Mouse (Mus musculus): Measurements from ENCODE around the gene Il18r1. TPM values are rescaled to one million over a fixed set of nuclear protein-coding genes. Genes with fewer than 3 reads are reported as not detected.

The Il18r1 gene
- polyA plus RNA-seq, 1 experiment from 2014 or later: not detected

- no peaks in the 10 kb centered on the region for H3K27me3 ChIP-seq
- no peak overlapping the region for H3K4me3 ChIP-seq
- no peak overlapping the region for H3K4me2 ChIP-seq
- no peak for ATAC-seq (ENCODE audit: insufficient number of reproducible peaks, insufficient read depth, low FRiP score, low TSS enrichment, low read depth)
- no peak overlapping the region for H3K27ac ChIP-seq
- no peaks in the 10 kb centered on the region for H3K9me3 ChIP-seq
- 80% methylated on average over 4 of the region's 4 CpGs for WGBS
- H3K9ac ChIP-seq: no peak overlapping the region
- H3K36me3 ChIP-seq: no peaks in the 10 kb centered on the region
- H3K4me1 ChIP-seq: no peaks in the 10 kb centered on the region
Observed at GRCm38 (mm10) chr1:40501126-40501525, 35.8 kb downstream of the Il18r1 start.

GRCm38 (mm10) chr1:40501546-40502398 lies 36.4 kb downstream of the Il18r1 start:
- no peaks in the 10 kb centered on the region for H3K4me1 ChIP-seq
- H3K27ac ChIP-seq: no peak overlapping the region
- H3K36me3 ChIP-seq: no peaks in the 10 kb centered on the region
- H3K9me3 ChIP-seq: no peaks in the 10 kb centered on the region
- no peak overlapping the region for H3K9ac ChIP-seq
- no peak overlapping the region for H3K4me2 ChIP-seq
- no peaks in the 10 kb centered on the region for H3K27me3 ChIP-seq
- no peak overlapping the region for H3K4me3 ChIP-seq
- ATAC-seq (ENCODE audit: insufficient number of reproducible peaks, insufficient read depth, low FRiP score, low TSS enrichment, low read depth): no peak
- WGBS: 85% methylated on average over 11 of the region's 11 CpGs

GRCm38 (mm10) chr1:40504548-40504947 lies 39.2 kb downstream of the Il18r1 start:
- WGBS: 78% methylated on average over 5 of the region's 5 CpGs
- no peak overlapping the region for H3K4me2 ChIP-seq
- H3K4me3 ChIP-seq: no peak overlapping the region
- H3K27me3 ChIP-seq: no peaks in the 10 kb centered on the region
- H3K4me1 ChIP-seq: no peaks in the 10 kb centered on the region
- H3K36me3 ChIP-seq: no peaks in the 10 kb centered on the region
- ATAC-seq (ENCODE audit: insufficient number of reproducible peaks, insufficient read depth, low FRiP score, low TSS enrichment, low read depth): no peak
- no peak overlapping the region for H3K9ac ChIP-seq
- H3K9me3 ChIP-seq: no peaks in the 10 kb centered on the region
- H3K27ac ChIP-seq: no peak overlapping the region

GRCm38 (mm10) chr1:40514851-40515585 lies 49.7 kb downstream of the Il18r1 start, which contains the start of gene Il18rap:
Gene Il18rap (plus strand): TSS chr1:40515362.
- H3K4me3 ChIP-seq: no peak within 1 kb of the TSS
- H3K4me1 ChIP-seq: 0 out of 2 replicates have a peak, but pooled peaks cover 5% of the 10 kb centered on the region
- ATAC-seq (ENCODE audit: insufficient number of reproducible peaks, insufficient read depth, low FRiP score, low TSS enrichment, low read depth): no peak
- 0 out of 2 replicates have a peak, but pooled peaks cover 7% of the 10 kb centered on the region for H3K9me3 ChIP-seq
- 14% methylated on average over 9 of the region's 9 CpGs for WGBS
- H3K36me3 ChIP-seq: no peaks in the 10 kb centered on the region
- 0 out of 2 replicates have a peak within 1 kb of the TSS, but pooled peaks have one; percentile 15 for H3K4me2 ChIP-seq
- H3K9ac ChIP-seq: no peak within 1 kb of the TSS
- no peak within 1 kb of the TSS for H3K27ac ChIP-seq
- no peaks in the 10 kb centered on the region for H3K27me3 ChIP-seq

GRCm38 (mm10) chr1:40516364-40516763 lies 51.0 kb downstream of the Il18r1 start:
- ATAC-seq (ENCODE audit: insufficient number of reproducible peaks, insufficient read depth, low FRiP score, low TSS enrichment, low read depth): no peak
- Histone ChIP-seq H3K4me3 (no peak overlapping the region), H3K27me3 (no peaks in the 10 kb centered on the region), H3K27ac (no peak overlapping the region), H3K9me3 (0 out of 2 replicates have a peak, but pooled peaks cover 7% of the 10 kb centered on the region), H3K4me2 (no peak overlapping the region), H3K9ac (no peak overlapping the region), H3K36me3 (no peaks in the 10 kb centered on the region), H3K4me1 (0 out of 2 replicates have a peak, but pooled peaks cover 5% of the 10 kb centered on the region)
- 93% methylated on average over 6 of the region's 6 CpGs for WGBS

GRCm38 (mm10) chr1:40522918-40523317 lies 57.6 kb downstream of the Il18r1 start:
- Histone ChIP-seq H3K9me3 (no peaks in the 10 kb centered on the region), H3K36me3 (no peaks in the 10 kb centered on the region), H3K4me2 (no peak overlapping the region), H3K4me1 (no peaks in the 10 kb centered on the region), H3K9ac (no peak overlapping the region), H3K4me3 (no peak overlapping the region), H3K27me3 (no peaks in the 10 kb centered on the region), H3K27ac (no peak overlapping the region)
- 88% methylated on average over 7 of the region's 7 CpGs for WGBS
- no peak for ATAC-seq (ENCODE audit: insufficient number of reproducible peaks, insufficient read depth, low FRiP score, low TSS enrichment, low read depth)

- Histone ChIP-seq H3K4me3 (no peak overlapping the region), H3K9me3 (no peaks in the 10 kb centered on the region), H3K27me3 (no peaks in the 10 kb centered on the region), H3K9ac (no peak overlapping the region), H3K36me3 (no peaks in the 10 kb centered on the region), H3K4me1 (no peaks in the 10 kb centered on the region), H3K4me2 (no peak overlapping the region), H3K27ac (no peak overlapping the region)
- ATAC-seq (ENCODE audit: insufficient number of reproducible peaks, insufficient read depth, low FRiP score, low TSS enrichment, low read depth): no peak
- WGBS: 84% methylated on average over 5 of the region's 5 CpGs
Observed at GRCm38 (mm10) chr1:40523971-40524722, 58.8 kb downstream of the Il18r1 start.

GRCm38 (mm10) chr1:40529287-40529686 lies 63.9 kb downstream of the Il18r1 start:
- 87% methylated on average over 5 of the region's 5 CpGs for WGBS
- no peak overlapping the region for H3K4me2 ChIP-seq
- H3K4me3 ChIP-seq: no peak overlapping the region
- no peaks in the 10 kb centered on the region for H3K36me3 ChIP-seq
- no peaks in the 10 kb centered on the region for H3K27me3 ChIP-seq
- H3K9me3 ChIP-seq: no peaks in the 10 kb centered on the region
- ATAC-seq (ENCODE audit: insufficient number of reproducible peaks, insufficient read depth, low FRiP score, low TSS enrichment, low read depth): no peak
- H3K9ac ChIP-seq: no peak overlapping the region
- H3K4me1 ChIP-seq: no peaks in the 10 kb centered on the region
- H3K27ac ChIP-seq: no peak overlapping the region

- no peak for ATAC-seq (ENCODE audit: insufficient number of reproducible peaks, insufficient read depth, low FRiP score, low TSS enrichment, low read depth)
- Histone ChIP-seq H3K27me3 (no peaks in the 10 kb centered on the region), H3K4me3 (no peak overlapping the region), H3K9ac (no peak overlapping the region), H3K4me1 (no peaks in the 10 kb centered on the region), H3K27ac (no peak overlapping the region), H3K9me3 (no peaks in the 10 kb centered on the region), H3K36me3 (no peaks in the 10 kb centered on the region), H3K4me2 (no peak overlapping the region)
- 83% methylated on average over 5 of the region's 5 CpGs for WGBS
Observed at GRCm38 (mm10) chr1:40537577-40537976, 72.2 kb downstream of the Il18r1 start.

GRCm38 (mm10) chr1:40544650-40545049 lies 79.3 kb downstream of the Il18r1 start:
- Histone ChIP-seq H3K4me3 (no peak overlapping the region), H3K4me1 (no peaks in the 10 kb centered on the region), H3K27me3 (no peaks in the 10 kb centered on the region), H3K4me2 (no peak overlapping the region), H3K9me3 (no peaks in the 10 kb centered on the region), H3K27ac (no peak overlapping the region), H3K36me3 (no peaks in the 10 kb centered on the region), H3K9ac (no peak overlapping the region)
- ATAC-seq (ENCODE audit: insufficient number of reproducible peaks, insufficient read depth, low FRiP score, low TSS enrichment, low read depth): no peak
- 0% methylated on average over 2 of the region's 2 CpGs for WGBS

- H3K9me3 ChIP-seq: no peaks in the 10 kb centered on the region
- H3K27me3 ChIP-seq: no peaks in the 10 kb centered on the region
- no peaks in the 10 kb centered on the region for H3K36me3 ChIP-seq
- H3K4me1 ChIP-seq: no peaks in the 10 kb centered on the region
- no peak overlapping the region for H3K4me2 ChIP-seq
- no peak for ATAC-seq (ENCODE audit: insufficient number of reproducible peaks, insufficient read depth, low FRiP score, low TSS enrichment, low read depth)
- no peak overlapping the region for H3K9ac ChIP-seq
- H3K4me3 ChIP-seq: no peak overlapping the region
- H3K27ac ChIP-seq: no peak overlapping the region
- 71% methylated on average over 4 of the region's 4 CpGs for WGBS
Observed at GRCm38 (mm10) chr1:40546645-40547044, 81.3 kb downstream of the Il18r1 start.

Data from embryonic facial prominence, embryonic 13.5 days (tissue).